Mouse (Mus musculus) hindbrain, embryonic 11.5 days (tissue): Measurements from ENCODE around the gene Tada2b. TPM values are rescaled to one million over a fixed set of nuclear protein-coding genes. Genes with fewer than 3 reads are reported as not detected.
A peak's percentile ranks its signal among the peaks of the same experiment; 100 is the strongest.

Source experiments
- ATAC-seq: fragments of 200-750 bp; cut with Nextera tagmentation; 2 replicates; pipeline ENCODE4 v1.8.0; 2017; ENCODE audit warnings: mild to moderate bottlenecking, moderate TSS enrichment, moderate library complexity; ENCODE audit not compliant: low FRiP score
- DNase-seq: peaks from one replicate; pipeline ENCODE4 v3.0.0-alpha.2; 2015; ENCODE audit warnings: low spot score
- H3K27ac ChIP-seq: fragments of 300-500 bp; sonication (generic); 2 replicates; pipeline ENCODE4 v1.5.1; 2014; ENCODE audit warnings: mild to moderate bottlenecking, low read depth, low read length
- H3K27me3 ChIP-seq: fragments of 300-500 bp; sonication (generic); 2 replicates; pipeline ENCODE4 v1.6.1; 2014; ENCODE audit warnings: mild to moderate bottlenecking, low read length, moderate library complexity, mixed read lengths; ENCODE audit not compliant: control insufficient read depth, insufficient read depth
- H3K36me3 ChIP-seq: fragments of 300-500 bp; sonication (generic); 2 replicates; pipeline ENCODE4 v1.6.1; 2014; ENCODE audit warnings: mild to moderate bottlenecking, low read length, moderate library complexity, mixed read lengths; ENCODE audit not compliant: control insufficient read depth, insufficient read depth
- H3K4me1 ChIP-seq: fragments of 300-500 bp; sonication (generic); replicated peaks from 2 replicates; pipeline ENCODE4 v1.6.1; 2014; ENCODE audit warnings: low read length, mixed read lengths; ENCODE audit not compliant: control insufficient read depth, insufficient read depth
- H3K4me2 ChIP-seq: fragments of 300-500 bp; sonication (generic); replicated peaks from 2 replicates; pipeline ENCODE4 v1.6.1; 2014; ENCODE audit warnings: mild to moderate bottlenecking, low read depth, low read length
- H3K4me3 ChIP-seq: fragments of 300-500 bp; sonication (generic); 2 replicates; pipeline ENCODE4 v1.5.1; 2014; ENCODE audit warnings: low read depth, low read length
- H3K9ac ChIP-seq: fragments of 300-500 bp; sonication (generic); 2 replicates; pipeline ENCODE4 v1.6.1; 2014; ENCODE audit warnings: low read depth, low read length
- H3K9me3 ChIP-seq: fragments of 300-500 bp; sonication (generic); 2 replicates; pipeline ENCODE4 v1.6.1; 2016; ENCODE audit warnings: low read length; ENCODE audit not compliant: control insufficient read depth
- WGBS: fragments of 180-500 bp; shearing (Covaris S2); extraction: QIAGEN DNeasy Blood & Tissue Kit; methylation state at CpG from one replicate; pipeline ENCODE4 v1.1.7; 2014; 5-methylcytosine and 5-hydroxymethylcytosine counted together
- polyA plus RNA-seq: library from polyadenylated mRNA; unstranded; fragments of >200 nt; fragmentation: Nextera tagmentation; extraction: Ambion mirVana; gene quantifications from 2 replicates; pipeline ENCODE4 v1.2.1, GENCODE M21; 2014

Gene Tada2b
- polyA plus RNA-seq, 1 experiment from 2014 or later: 4.9 TPM

DNA sequence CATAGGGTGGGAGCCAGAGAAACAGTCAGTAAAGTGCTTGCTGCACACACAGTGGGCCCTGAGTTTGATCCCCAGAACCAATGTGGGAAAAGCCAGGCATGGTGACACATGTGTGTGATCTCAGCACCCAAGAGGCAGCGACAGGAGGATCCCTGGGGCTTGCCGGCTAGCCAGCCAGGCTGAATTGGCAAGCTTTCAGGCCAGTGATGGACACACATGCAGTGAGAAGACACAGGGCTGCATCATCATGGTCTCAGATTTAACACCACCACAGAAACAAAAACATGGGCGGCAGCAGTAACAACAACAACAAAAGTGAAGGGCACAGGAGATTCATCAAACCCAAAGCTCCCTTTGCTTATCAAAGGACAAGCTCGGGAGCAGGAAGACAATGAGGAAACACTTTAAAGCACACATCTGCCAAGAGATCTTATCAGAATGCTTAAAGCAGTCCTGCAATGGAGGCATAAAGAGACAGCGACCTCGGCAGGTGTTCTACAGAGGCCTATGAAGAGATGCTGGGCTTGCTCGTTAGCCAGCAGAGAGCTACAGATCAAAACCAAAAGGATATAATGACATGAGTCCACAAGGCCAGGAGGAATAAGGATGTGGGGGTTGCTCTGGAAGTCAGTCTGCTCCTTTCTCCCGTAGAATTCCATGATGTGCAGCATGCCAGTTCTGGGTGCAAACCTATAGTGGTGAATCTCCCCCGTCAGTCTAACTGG, 37.8 kb downstream of the Tada2b start:
- no peak for ATAC-seq

DNA sequence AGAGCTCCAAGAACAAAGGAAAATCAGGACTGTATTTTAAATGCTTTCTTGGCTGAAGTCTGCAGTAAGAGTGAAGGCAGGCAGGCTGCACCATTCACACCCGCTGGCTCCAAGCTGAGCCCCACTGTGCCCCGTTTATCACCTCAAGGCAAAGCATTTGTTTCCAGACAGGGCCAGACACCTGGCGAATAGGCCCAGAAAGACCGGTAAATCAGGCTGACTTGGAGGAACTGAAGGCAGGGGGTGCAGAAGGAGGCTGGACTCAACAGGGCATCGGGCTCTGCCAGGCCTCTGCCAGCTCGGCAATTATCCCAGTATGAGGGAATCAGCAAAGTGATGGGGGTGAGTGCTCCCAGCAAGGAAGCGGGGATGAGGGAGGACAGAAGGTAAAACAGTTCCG, 39.1 kb downstream of the Tada2b start:
- WGBS: 34% methylated on average over 8 of the region's 8 CpGs
- DNase-seq (no peak), ATAC-seq (no peak)
- Histone ChIP-seq H3K9ac (no peak overlapping the region), H3K4me3 (no peak overlapping the region), H3K9me3 (no peaks in the 10 kb centered on the region), H3K36me3 (no peaks in the 10 kb centered on the region), H3K4me2 (no peak overlapping the region), H3K27ac (no peak overlapping the region), H3K27me3 (no peaks in the 10 kb centered on the region), H3K4me1 (no peaks in the 10 kb centered on the region)

More for the DNA sequence above, 37.8 kb downstream of the Tada2b start:
- no peak overlapping the region for H3K4me2 ChIP-seq
- no peaks in the 10 kb centered on the region for H3K27me3 ChIP-seq
- H3K27ac ChIP-seq: no peak overlapping the region
- no peak overlapping the region for H3K4me3 ChIP-seq
- no peak for DNase-seq
- H3K9me3 ChIP-seq: no peaks in the 10 kb centered on the region
- no peaks in the 10 kb centered on the region for H3K4me1 ChIP-seq
- 39% methylated on average over 9 of the region's 9 CpGs for WGBS
- no peaks in the 10 kb centered on the region for H3K36me3 ChIP-seq
- H3K9ac ChIP-seq: no peak overlapping the region

DNA sequence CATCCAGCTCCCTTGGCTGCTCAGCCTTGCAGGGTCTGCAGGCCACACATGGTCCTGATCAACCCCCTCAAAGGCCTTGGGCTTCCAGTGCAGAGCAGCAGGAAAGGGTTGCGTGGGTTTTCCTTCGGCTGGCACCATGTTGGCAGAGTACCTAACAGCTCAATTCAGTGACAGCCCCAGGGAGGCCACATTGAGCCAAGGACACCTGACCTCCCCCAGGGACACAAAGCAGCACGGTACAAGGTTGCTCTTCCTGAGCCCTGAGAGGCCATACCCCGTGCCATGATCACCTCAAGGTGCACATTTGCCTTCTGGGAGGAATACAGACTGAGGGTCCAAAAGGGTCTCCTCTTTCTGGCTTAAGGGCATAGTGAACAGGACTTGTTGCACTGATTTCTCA, 39.5 kb downstream of the Tada2b start:
- Histone ChIP-seq H3K27ac (no peak overlapping the region), H3K9ac (no peak overlapping the region), H3K4me2 (no peak overlapping the region), H3K9me3 (no peaks in the 10 kb centered on the region), H3K36me3 (no peaks in the 10 kb centered on the region), H3K4me1 (no peaks in the 10 kb centered on the region), H3K27me3 (no peaks in the 10 kb centered on the region), H3K4me3 (no peak overlapping the region)
- WGBS: 67% methylated on average over 4 of the region's 4 CpGs
- DNase-seq (no peak), ATAC-seq (no peak)

- Histone ChIP-seq H3K4me1 (no peaks in the 10 kb centered on the region), H3K9me3 (no peaks in the 10 kb centered on the region), H3K36me3 (no peaks in the 10 kb centered on the region), H3K4me2 (no peak overlapping the region), H3K9ac (no peak overlapping the region), H3K27ac (no peak overlapping the region), H3K27me3 (no peaks in the 10 kb centered on the region), H3K4me3 (no peak overlapping the region)
- DNase-seq (no peak), ATAC-seq (no peak)
- WGBS: 77% methylated on average over 3 of the region's 3 CpGs
These were observed 43.3 kb downstream of the Tada2b start for GRCm38 (mm10) chr5:36440741-36441140.

DNA sequence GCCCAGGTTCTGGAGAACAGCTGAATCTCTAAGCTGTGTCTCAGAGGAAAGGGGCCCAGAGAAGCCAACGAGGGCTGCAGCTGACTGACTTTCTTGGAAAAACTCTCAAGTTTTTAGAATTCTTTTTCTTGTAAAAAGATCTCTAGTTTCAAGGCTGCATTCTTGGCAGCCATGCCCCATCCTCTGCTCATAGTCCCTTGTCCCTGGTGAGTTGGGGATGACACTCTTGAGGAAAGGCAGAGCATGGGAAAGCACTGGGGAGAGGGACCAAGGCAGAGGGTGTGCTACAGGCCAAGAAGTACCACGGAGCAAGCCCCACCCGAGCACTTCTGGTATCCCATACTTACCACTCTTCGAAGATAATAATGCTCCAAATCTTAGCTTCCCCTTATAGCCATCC, 47.2 kb downstream of the Tada2b start:
- no peak overlapping the region for H3K27ac ChIP-seq
- ATAC-seq: no peak
- DNase-seq: no peak
- no peaks in the 10 kb centered on the region for H3K36me3 ChIP-seq
- 71% methylated on average over 4 of the region's 4 CpGs for WGBS
- no peak overlapping the region for H3K4me3 ChIP-seq
- no peaks in the 10 kb centered on the region for H3K9me3 ChIP-seq
- H3K27me3 ChIP-seq: no peaks in the 10 kb centered on the region
- H3K9ac ChIP-seq: no peak overlapping the region
- no peak overlapping the region for H3K4me2 ChIP-seq
- no peaks in the 10 kb centered on the region for H3K4me1 ChIP-seq

DNA sequence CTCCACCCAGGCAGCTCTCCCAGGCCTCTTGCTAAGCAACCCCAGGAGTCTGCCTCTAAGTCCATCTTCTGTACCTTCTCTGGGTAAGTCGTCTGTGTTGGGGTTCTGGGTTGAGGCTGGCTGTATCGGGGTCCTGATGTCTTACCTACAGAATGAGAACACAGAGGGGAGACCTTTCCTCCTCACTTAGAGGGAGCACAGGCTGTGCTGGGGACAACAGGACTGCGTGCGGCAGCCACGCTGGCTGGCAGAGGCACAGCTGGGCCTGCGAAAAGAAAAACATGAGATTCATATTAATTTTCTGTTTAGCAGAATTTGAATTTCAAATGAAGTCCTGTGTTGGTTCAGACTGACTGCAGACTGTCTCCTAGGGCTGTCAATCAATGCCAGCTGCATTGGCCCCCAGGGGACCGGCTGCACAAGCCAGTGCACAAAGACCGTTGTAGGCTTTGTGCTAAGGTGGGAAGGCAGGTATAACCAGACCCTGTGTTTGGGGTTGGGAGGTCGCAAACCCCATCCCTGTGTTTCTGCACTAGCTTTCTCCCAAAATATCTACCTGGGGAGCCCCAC, 49.6 kb downstream of the Tada2b start:
- Histone ChIP-seq H3K4me3 (no peak overlapping the region), H3K36me3 (no peaks in the 10 kb centered on the region), H3K4me1 (no peaks in the 10 kb centered on the region), H3K9ac (0 out of 2 replicates have a peak overlapping the region, but pooled peaks have one; percentile 28), H3K4me2 (no peak overlapping the region), H3K27ac (peak overlapping the region; percentile 40), H3K27me3 (no peaks in the 10 kb centered on the region), H3K9me3 (no peaks in the 10 kb centered on the region)
- WGBS: 57% methylated on average over 9 of the region's 9 CpGs
- DNase-seq (peak; percentile 44), ATAC-seq (peak; percentile 73)

GRCm38 (mm10) chr5:36431711-36432110, 52.4 kb downstream of the Tada2b start:
- H3K9me3 ChIP-seq: no peaks in the 10 kb centered on the region
- H3K9ac ChIP-seq: no peak overlapping the region
- H3K36me3 ChIP-seq: no peaks in the 10 kb centered on the region
- no peaks in the 10 kb centered on the region for H3K27me3 ChIP-seq
- peak; percentile 27 for DNase-seq
- WGBS: 54% methylated on average over 2 of the region's 2 CpGs
- H3K4me1 ChIP-seq: 0 out of 2 replicates have a peak, but pooled peaks cover 3% of the 10 kb centered on the region
- H3K4me3 ChIP-seq: no peak overlapping the region
- H3K4me2 ChIP-seq: no peak overlapping the region
- ATAC-seq: no peak
- H3K27ac ChIP-seq: no peak overlapping the region

GRCm38 (mm10) chr5:36429551-36429950, 54.5 kb downstream of the Tada2b start:
- Histone ChIP-seq H3K4me2 (no peak overlapping the region), H3K9me3 (no peaks in the 10 kb centered on the region), H3K4me1 (0 out of 2 replicates have a peak, but pooled peaks cover 3% of the 10 kb centered on the region), H3K36me3 (no peaks in the 10 kb centered on the region), H3K27ac (no peak overlapping the region), H3K4me3 (no peak overlapping the region), H3K9ac (no peak overlapping the region), H3K27me3 (no peaks in the 10 kb centered on the region)
- WGBS: 90% methylated on average over 3 of the region's 3 CpGs
- DNase-seq: no peak
- ATAC-seq: no peak

GRCm38 (mm10) chr5:36427831-36428230, 56.3 kb downstream of the Tada2b start:
- no peak overlapping the region for H3K9ac ChIP-seq
- H3K27ac ChIP-seq: no peak overlapping the region
- no peaks in the 10 kb centered on the region for H3K9me3 ChIP-seq
- H3K36me3 ChIP-seq: no peaks in the 10 kb centered on the region
- WGBS: 46% methylated on average over 11 of the region's 11 CpGs
- 0 out of 2 replicates have a peak, but pooled peaks cover 3% of the 10 kb centered on the region for H3K4me1 ChIP-seq
- H3K27me3 ChIP-seq: no peaks in the 10 kb centered on the region
- no peak overlapping the region for H3K4me3 ChIP-seq
- ATAC-seq: no peak; the same call in 1 of the 2 replicates
- no peak for DNase-seq
- no peak overlapping the region for H3K4me2 ChIP-seq
